Mouse (Mus musculus): Measurements from ENCODE around the gene Sept9. TPM values are rescaled to one million over a fixed set of nuclear protein-coding genes. Genes with fewer than 3 reads are reported as not detected.
"Not testable (repeated sequence)": the region's sequence is repeated elsewhere in the genome, so short reads cannot be mapped to it uniquely, and the experiment has no call there.

Sept9 gene
- total and polyA plus RNA-seq, 2 experiments from 2014 or later: 112 TPM

- H3K27ac ChIP-seq (ENCODE audit: low read depth, low read length): no peak overlapping the region
- 88% methylated on average over 9 of the region's 9 CpGs for WGBS
Observed at GRCm38 (mm10) chr11:117337749-117338148, 138.3 kb downstream of the Sept9 start.

GRCm38 (mm10) chr11:117338503-117338902 is 139.0 kb downstream of the Sept9 start:
- no peak overlapping the region for H3K4me3 ChIP-seq (ENCODE audit: low read depth, low read length)
- H3K27me3 ChIP-seq (ENCODE audit: insufficient read depth, low read length): no peaks in the 10 kb centered on the region
- H3K9ac ChIP-seq: no peak overlapping the region
- DNase-seq (no peak), ATAC-seq (no peak)
- no peak for TF ChIP-seq CTCF (IDR thresholded peaks at IDR 0.05; ENCODE audit: low read depth)
- H3K27ac ChIP-seq (ENCODE audit: low read depth, low read length): no peak overlapping the region
- no peaks in the 10 kb centered on the region for H3K36me3 ChIP-seq (ENCODE audit: insufficient read depth)
- WGBS: 54% methylated on average over 8 of the region's 8 CpGs
- no peak overlapping the region for H3K4me2 ChIP-seq (ENCODE audit: low read depth)
- H3K9me3 ChIP-seq (ENCODE audit: low read length): no peaks in the 10 kb centered on the region
- H3K4me1 ChIP-seq (ENCODE audit: insufficient read depth): peaks cover 21% of the 10 kb centered on the region

More at GRCm38 (mm10) chr11:117337749-117338148, 138.3 kb downstream of the Sept9 start:
- ATAC-seq (no peak), DNase-seq (no peak)
- no peaks in the 10 kb centered on the region for H3K27me3 ChIP-seq (ENCODE audit: insufficient read depth, low read length)
- H3K4me3 ChIP-seq (ENCODE audit: low read depth, low read length): no peak overlapping the region
- no peaks in the 10 kb centered on the region for H3K9me3 ChIP-seq (ENCODE audit: low read length)
- H3K36me3 ChIP-seq (ENCODE audit: insufficient read depth): no peaks in the 10 kb centered on the region
- no peak overlapping the region for H3K4me2 ChIP-seq (ENCODE audit: low read depth)
- H3K9ac ChIP-seq: no peak overlapping the region
- peaks cover 26% of the 10 kb centered on the region for H3K4me1 ChIP-seq (ENCODE audit: insufficient read depth)
- TF ChIP-seq CTCF (IDR thresholded peaks at IDR 0.05; ENCODE audit: low read depth): no peak

- no peak overlapping the region for H3K4me3 ChIP-seq (ENCODE audit: low read depth, low read length)
- no peak overlapping the region for H3K27ac ChIP-seq (ENCODE audit: low read depth, low read length)
- no peak for ATAC-seq
- H3K9me3 ChIP-seq (ENCODE audit: low read length): no peaks in the 10 kb centered on the region
- no peaks in the 10 kb centered on the region for H3K27me3 ChIP-seq (ENCODE audit: insufficient read depth, low read length)
- DNase-seq: no peak
- H3K4me2 ChIP-seq (ENCODE audit: low read depth): no peak overlapping the region
- H3K9ac ChIP-seq: no peak overlapping the region
- TF ChIP-seq CTCF (IDR thresholded peaks at IDR 0.05; ENCODE audit: low read depth): no peak
- H3K36me3 ChIP-seq (ENCODE audit: insufficient read depth): no peaks in the 10 kb centered on the region
- peaks cover 16% of the 10 kb centered on the region; the same call in 1 of the 2 replicates for H3K4me1 ChIP-seq (ENCODE audit: insufficient read depth)
- 90% methylated on average over 3 of the region's 3 CpGs for WGBS
Observed at GRCm38 (mm10) chr11:117339050-117339449, 139.6 kb downstream of the Sept9 start.

- H3K4me2 ChIP-seq (ENCODE audit: low read depth): no peak overlapping the region
- no peak overlapping the region for H3K9ac ChIP-seq
- no peaks in the 10 kb centered on the region for H3K27me3 ChIP-seq (ENCODE audit: insufficient read depth, low read length)
- no peaks in the 10 kb centered on the region for H3K36me3 ChIP-seq (ENCODE audit: insufficient read depth)
- no peaks in the 10 kb centered on the region for H3K9me3 ChIP-seq (ENCODE audit: low read length)
- 5% methylated on average over 7 of the region's 7 CpGs for WGBS
- DNase-seq (peak; percentile 58), ATAC-seq (peak; percentile 67)
- H3K4me3 ChIP-seq (ENCODE audit: low read depth, low read length): no peak overlapping the region
- no peak for TF ChIP-seq CTCF (IDR thresholded peaks at IDR 0.05; ENCODE audit: low read depth)
- peaks cover 14% of the 10 kb centered on the region; the same call in 1 of the 2 replicates for H3K4me1 ChIP-seq (ENCODE audit: insufficient read depth)
- peak overlapping the region; percentile 64 for H3K27ac ChIP-seq (ENCODE audit: low read depth, low read length)
Observed at GRCm38 (mm10) chr11:117341218-117341617, 141.8 kb downstream of the Sept9 start.

- no peak for ATAC-seq
- Histone ChIP-seq H3K27ac (ENCODE audit: low read depth, low read length) (no peak overlapping the region), H3K4me1 (ENCODE audit: insufficient read depth) (peaks cover 14% of the 10 kb centered on the region), H3K4me3 (ENCODE audit: low read depth, low read length) (no peak overlapping the region), H3K27me3 (ENCODE audit: insufficient read depth, low read length) (no peaks in the 10 kb centered on the region), H3K9me3 (ENCODE audit: low read length) (no peaks in the 10 kb centered on the region), H3K4me2 (ENCODE audit: low read depth) (no peak overlapping the region), H3K36me3 (ENCODE audit: insufficient read depth) (no peaks in the 10 kb centered on the region), H3K9ac (no peak overlapping the region)
- DNase-seq: no peak
- TF ChIP-seq CTCF (IDR thresholded peaks at IDR 0.05; ENCODE audit: low read depth): no peak
- 91% methylated on average over 7 of the region's 7 CpGs for WGBS
Observed at GRCm38 (mm10) chr11:117342076-117342475, 142.6 kb downstream of the Sept9 start.

- not testable (repeated sequence) for ATAC-seq; DNase-seq; H3K27ac ChIP-seq (ENCODE audit: low read depth, low read length); H3K9ac ChIP-seq; H3K4me3 ChIP-seq (ENCODE audit: low read depth, low read length); H3K27me3 ChIP-seq (ENCODE audit: insufficient read depth, low read length); H3K9me3 ChIP-seq (ENCODE audit: low read length); H3K4me2 ChIP-seq (ENCODE audit: low read depth); H3K36me3 ChIP-seq (ENCODE audit: insufficient read depth)
- 91% methylated on average over 5 of the region's 6 CpGs for WGBS
- peaks cover 18% of the 10 kb centered on the region for H3K4me1 ChIP-seq (ENCODE audit: insufficient read depth)
Observed at GRCm38 (mm10) chr11:117342490-117342889, 143.0 kb downstream of the Sept9 start.

GRCm38 (mm10) chr11:117343800-117344199 is 144.3 kb downstream of the Sept9 start:
- no peak overlapping the region for H3K4me2 ChIP-seq (ENCODE audit: low read depth)
- no peak overlapping the region for H3K27ac ChIP-seq (ENCODE audit: low read depth, low read length)
- no peak for DNase-seq
- no peak overlapping the region for H3K9ac ChIP-seq
- WGBS: 85% methylated on average over 5 of the region's 5 CpGs
- no peak overlapping the region for H3K4me3 ChIP-seq (ENCODE audit: low read depth, low read length)
- no peaks in the 10 kb centered on the region for H3K27me3 ChIP-seq (ENCODE audit: insufficient read depth, low read length)
- TF ChIP-seq CTCF (IDR thresholded peaks at IDR 0.05; ENCODE audit: low read depth): no peak
- H3K4me1 ChIP-seq (ENCODE audit: insufficient read depth): peaks cover 22% of the 10 kb centered on the region
- no peaks in the 10 kb centered on the region for H3K36me3 ChIP-seq (ENCODE audit: insufficient read depth)
- no peaks in the 10 kb centered on the region for H3K9me3 ChIP-seq (ENCODE audit: low read length)
- ATAC-seq: no peak
